Mouse (Mus musculus): Measurements from ENCODE around the gene Foxn3. TPM values are rescaled to one million over a fixed set of nuclear protein-coding genes. Genes with fewer than 3 reads are reported as not detected.

Foxn3 gene
- polyA plus RNA-seq, 1 experiment from 2014 or later = 60.5 TPM

- no peak overlapping the region for H3K4me2 ChIP-seq (ENCODE audit: low read length)
- H3K27me3 ChIP-seq (replicated peaks; ENCODE audit: control insufficient read depth, insufficient read depth, low read length) = no peaks in the 10 kb centered on the region
- no peak overlapping the region for H3K4me3 ChIP-seq (ENCODE audit: low read length)
- no peak overlapping the region for H3K9ac ChIP-seq (ENCODE audit: low read depth, low read length)
- no peak for ATAC-seq
- peak overlapping the region; percentile 88 for H3K27ac ChIP-seq (ENCODE audit: low read depth, low read length)
- no peaks in the 10 kb centered on the region for H3K9me3 ChIP-seq (ENCODE audit: control insufficient read depth, low read length)
- H3K36me3 ChIP-seq (ENCODE audit: control insufficient read depth, insufficient read depth, low read length) = no peaks in the 10 kb centered on the region
- WGBS = 91% methylated on average over 2 of the region's 2 CpGs
- H3K4me1 ChIP-seq (ENCODE audit: control insufficient read depth, insufficient read depth, low read depth, low read length) = peaks cover 56% of the 10 kb centered on the region
Measured at GRCm38 (mm10) chr12:99338754-99339153, 224.6 kb downstream of the Foxn3 start.

DNA sequence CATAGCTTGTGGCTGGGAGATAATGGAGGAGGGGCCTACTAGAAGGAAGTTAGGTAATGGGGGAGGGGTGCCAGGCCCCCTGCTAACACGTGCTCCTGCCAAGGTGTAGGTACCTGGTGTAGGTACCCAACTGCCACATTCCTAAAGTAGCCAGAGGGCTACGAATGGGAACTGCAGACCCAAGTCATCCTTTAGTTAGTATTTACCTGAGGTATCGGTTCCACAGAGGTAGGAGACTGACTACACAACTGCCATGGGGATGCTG is 226.3 kb downstream of the Foxn3 start:
- no peak for ATAC-seq
- Histone ChIP-seq H3K27me3 (replicated peaks; ENCODE audit: control insufficient read depth, insufficient read depth, low read length) (no peaks in the 10 kb centered on the region), H3K27ac (ENCODE audit: low read depth, low read length) (peak overlapping the region; percentile 62), H3K4me2 (ENCODE audit: low read length) (no peak overlapping the region; the same call in 1 of the 2 replicates), H3K4me3 (ENCODE audit: low read length) (no peak overlapping the region), H3K4me1 (ENCODE audit: control insufficient read depth, insufficient read depth, low read depth, low read length) (peaks cover 66% of the 10 kb centered on the region), H3K9me3 (ENCODE audit: control insufficient read depth, low read length) (no peaks in the 10 kb centered on the region), H3K9ac (ENCODE audit: low read depth, low read length) (no peak overlapping the region), H3K36me3 (ENCODE audit: control insufficient read depth, insufficient read depth, low read length) (no peaks in the 10 kb centered on the region)
- WGBS = 96% methylated on average over 3 of the region's 3 CpGs

DNA sequence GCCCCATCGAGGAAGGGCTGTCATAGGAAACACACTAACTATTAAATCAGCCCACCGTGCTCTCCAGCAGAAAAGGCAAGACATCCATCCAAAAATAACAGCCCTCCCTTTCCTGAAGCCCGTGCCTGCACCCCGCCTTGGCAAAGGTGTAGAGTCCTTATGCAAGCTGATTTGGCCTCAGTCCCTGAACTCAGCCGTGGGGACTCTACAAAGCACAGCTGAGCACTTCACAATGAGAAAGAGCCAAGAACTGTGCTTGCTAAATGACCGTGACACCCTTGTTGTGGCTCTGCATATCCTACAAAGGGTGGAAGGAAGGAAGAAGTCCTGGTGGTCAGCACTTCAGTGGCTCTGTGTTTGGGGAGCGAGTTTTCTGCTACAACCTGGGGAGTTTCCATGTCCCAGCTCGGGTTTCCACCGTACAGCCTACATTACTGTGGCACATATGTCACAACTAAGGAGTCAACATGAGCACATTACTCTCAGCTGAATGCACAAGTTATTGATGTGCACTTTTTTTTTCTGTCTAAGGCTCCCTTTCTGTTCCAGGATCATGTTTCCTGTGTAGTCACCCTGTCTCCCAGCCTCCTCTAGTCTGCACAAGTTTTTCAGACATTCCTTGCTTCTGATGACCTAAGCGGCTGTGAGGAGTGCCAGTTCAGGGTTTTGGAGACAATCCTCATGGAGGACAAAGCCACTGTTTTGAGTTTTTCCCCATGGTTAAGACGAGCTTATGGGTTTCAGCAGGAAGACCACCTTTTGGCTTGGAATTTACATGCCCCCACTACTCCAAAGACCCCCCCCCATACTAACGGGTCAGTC is 226.8 kb downstream of the Foxn3 start:
- Histone ChIP-seq H3K36me3 (ENCODE audit: control insufficient read depth, insufficient read depth, low read length) (no peaks in the 10 kb centered on the region), H3K4me2 (ENCODE audit: low read length) (peak overlapping the region; percentile 24), H3K4me3 (ENCODE audit: low read length) (no peak overlapping the region), H3K27me3 (replicated peaks; ENCODE audit: control insufficient read depth, insufficient read depth, low read length) (no peaks in the 10 kb centered on the region), H3K4me1 (ENCODE audit: control insufficient read depth, insufficient read depth, low read depth, low read length) (peaks cover 62% of the 10 kb centered on the region), H3K9ac (ENCODE audit: low read depth, low read length) (0 out of 2 replicates have a peak overlapping the region, but pooled peaks have one; percentile 20), H3K27ac (ENCODE audit: low read depth, low read length) (peak overlapping the region; percentile 62), H3K9me3 (ENCODE audit: control insufficient read depth, low read length) (no peaks in the 10 kb centered on the region)
- 26% methylated on average over 12 of the region's 12 CpGs for WGBS
- ATAC-seq = peak; percentile 55

DNA sequence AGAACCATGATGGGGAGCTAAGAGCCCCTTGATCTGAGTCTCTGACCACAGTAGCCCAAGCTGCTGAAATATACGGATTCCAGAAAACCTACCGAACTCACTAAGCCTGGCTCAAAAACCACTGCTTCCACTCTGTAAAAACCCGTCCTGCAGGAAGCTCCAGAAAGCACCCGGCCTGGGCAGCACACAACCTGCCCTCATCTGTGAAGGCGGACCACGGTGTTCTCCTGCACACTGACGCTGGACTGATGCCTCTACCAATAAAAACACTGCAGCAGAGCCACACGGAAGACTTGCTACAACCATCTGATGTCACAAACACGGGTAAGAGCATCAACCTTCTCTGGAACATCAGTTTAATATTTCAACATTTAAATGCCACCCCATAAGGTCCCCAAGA is 227.8 kb downstream of the Foxn3 start:
- WGBS = 86% methylated on average over 9 of the region's 9 CpGs
- H3K4me3 ChIP-seq (ENCODE audit: low read length) = no peak overlapping the region
- H3K27ac ChIP-seq (ENCODE audit: low read depth, low read length) = no peak overlapping the region
- H3K4me2 ChIP-seq (ENCODE audit: low read length) = no peak overlapping the region
- H3K27me3 ChIP-seq (replicated peaks; ENCODE audit: control insufficient read depth, insufficient read depth, low read length) = no peaks in the 10 kb centered on the region
- H3K9me3 ChIP-seq (ENCODE audit: control insufficient read depth, low read length) = no peaks in the 10 kb centered on the region
- ATAC-seq = no peak
- H3K36me3 ChIP-seq (ENCODE audit: control insufficient read depth, insufficient read depth, low read length) = no peaks in the 10 kb centered on the region
- H3K9ac ChIP-seq (ENCODE audit: low read depth, low read length) = no peak overlapping the region
- peaks cover 62% of the 10 kb centered on the region for H3K4me1 ChIP-seq (ENCODE audit: control insufficient read depth, insufficient read depth, low read depth, low read length)

DNA sequence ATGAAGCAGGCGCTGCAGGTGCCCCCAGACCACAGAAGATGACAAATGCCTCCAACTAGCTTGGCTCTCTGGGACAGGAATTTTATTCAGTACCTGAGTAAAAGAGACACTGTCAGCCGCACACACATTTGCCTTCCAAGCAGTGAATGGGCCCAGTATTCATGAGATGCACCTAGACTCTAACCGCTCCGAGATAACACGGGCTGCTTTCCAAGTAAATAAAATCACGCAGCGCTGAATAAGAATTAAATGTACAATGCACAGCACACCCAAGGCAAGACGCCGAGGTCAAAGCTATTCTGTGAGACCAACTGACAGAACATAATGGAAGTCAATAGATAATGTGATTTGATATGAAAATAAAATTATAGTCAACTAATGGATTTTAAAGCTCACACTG is 229.4 kb downstream of the Foxn3 start:
- no peak for ATAC-seq
- H3K4me3 ChIP-seq (ENCODE audit: low read length) = no peak overlapping the region
- H3K36me3 ChIP-seq (ENCODE audit: control insufficient read depth, insufficient read depth, low read length) = no peaks in the 10 kb centered on the region
- H3K27me3 ChIP-seq (replicated peaks; ENCODE audit: control insufficient read depth, insufficient read depth, low read length) = no peaks in the 10 kb centered on the region
- no peak overlapping the region; the same call in 1 of the 2 replicates for H3K9ac ChIP-seq (ENCODE audit: low read depth, low read length)
- H3K4me1 ChIP-seq (ENCODE audit: control insufficient read depth, insufficient read depth, low read depth, low read length) = peaks cover 59% of the 10 kb centered on the region
- H3K4me2 ChIP-seq (ENCODE audit: low read length) = no peak overlapping the region
- peak overlapping the region; percentile 42; the same call in 1 of the 2 replicates for H3K27ac ChIP-seq (ENCODE audit: low read depth, low read length)
- no peaks in the 10 kb centered on the region for H3K9me3 ChIP-seq (ENCODE audit: control insufficient read depth, low read length)
- WGBS = 50% methylated on average over 9 of the region's 9 CpGs

- no peaks in the 10 kb centered on the region for H3K9me3 ChIP-seq (ENCODE audit: control insufficient read depth, low read length)
- H3K27ac ChIP-seq (ENCODE audit: low read depth, low read length) = peak overlapping the region; percentile 42; the same call in 1 of the 2 replicates
- H3K27me3 ChIP-seq (replicated peaks; ENCODE audit: control insufficient read depth, insufficient read depth, low read length) = no peaks in the 10 kb centered on the region
- no peak overlapping the region for H3K4me3 ChIP-seq (ENCODE audit: low read length)
- H3K9ac ChIP-seq (ENCODE audit: low read depth, low read length) = no peak overlapping the region
- no peak overlapping the region for H3K4me2 ChIP-seq (ENCODE audit: low read length)
- no peak for ATAC-seq
- peaks cover 56% of the 10 kb centered on the region for H3K4me1 ChIP-seq (ENCODE audit: control insufficient read depth, insufficient read depth, low read depth, low read length)
- H3K36me3 ChIP-seq (ENCODE audit: control insufficient read depth, insufficient read depth, low read length) = no peaks in the 10 kb centered on the region
- 77% methylated on average over 20 of the region's 20 CpGs for WGBS
Measured at GRCm38 (mm10) chr12:99333304-99333968, 229.9 kb downstream of the Foxn3 start.

GRCm38 (mm10) chr12:99332144-99332807 is 231.1 kb downstream of the Foxn3 start:
- H3K27ac ChIP-seq (ENCODE audit: low read depth, low read length) = no peak overlapping the region
- no peak overlapping the region for H3K4me3 ChIP-seq (ENCODE audit: low read length)
- no peak overlapping the region for H3K9ac ChIP-seq (ENCODE audit: low read depth, low read length)
- no peak for ATAC-seq
- no peak overlapping the region for H3K4me2 ChIP-seq (ENCODE audit: low read length)
- 68% methylated on average over 16 of the region's 16 CpGs for WGBS
- H3K36me3 ChIP-seq (ENCODE audit: control insufficient read depth, insufficient read depth, low read length) = no peaks in the 10 kb centered on the region
- H3K4me1 ChIP-seq (ENCODE audit: control insufficient read depth, insufficient read depth, low read depth, low read length) = peaks cover 55% of the 10 kb centered on the region
- no peaks in the 10 kb centered on the region for H3K27me3 ChIP-seq (replicated peaks; ENCODE audit: control insufficient read depth, insufficient read depth, low read length)
- H3K9me3 ChIP-seq (ENCODE audit: control insufficient read depth, low read length) = no peaks in the 10 kb centered on the region

- no peak overlapping the region for H3K4me3 ChIP-seq (ENCODE audit: low read length)
- H3K9ac ChIP-seq (ENCODE audit: low read depth, low read length) = no peak overlapping the region
- no peak overlapping the region for H3K27ac ChIP-seq (ENCODE audit: low read depth, low read length)
- peaks cover 47% of the 10 kb centered on the region for H3K4me1 ChIP-seq (ENCODE audit: control insufficient read depth, insufficient read depth, low read depth, low read length)
- WGBS = 45% methylated on average over 8 of the region's 8 CpGs
- no peaks in the 10 kb centered on the region for H3K27me3 ChIP-seq (replicated peaks; ENCODE audit: control insufficient read depth, insufficient read depth, low read length)
- H3K36me3 ChIP-seq (ENCODE audit: control insufficient read depth, insufficient read depth, low read length) = no peaks in the 10 kb centered on the region
- no peaks in the 10 kb centered on the region for H3K9me3 ChIP-seq (ENCODE audit: control insufficient read depth, low read length)
- ATAC-seq = no peak
- H3K4me2 ChIP-seq (ENCODE audit: low read length) = no peak overlapping the region
Measured at GRCm38 (mm10) chr12:99331341-99331947, 231.9 kb downstream of the Foxn3 start.

DNA sequence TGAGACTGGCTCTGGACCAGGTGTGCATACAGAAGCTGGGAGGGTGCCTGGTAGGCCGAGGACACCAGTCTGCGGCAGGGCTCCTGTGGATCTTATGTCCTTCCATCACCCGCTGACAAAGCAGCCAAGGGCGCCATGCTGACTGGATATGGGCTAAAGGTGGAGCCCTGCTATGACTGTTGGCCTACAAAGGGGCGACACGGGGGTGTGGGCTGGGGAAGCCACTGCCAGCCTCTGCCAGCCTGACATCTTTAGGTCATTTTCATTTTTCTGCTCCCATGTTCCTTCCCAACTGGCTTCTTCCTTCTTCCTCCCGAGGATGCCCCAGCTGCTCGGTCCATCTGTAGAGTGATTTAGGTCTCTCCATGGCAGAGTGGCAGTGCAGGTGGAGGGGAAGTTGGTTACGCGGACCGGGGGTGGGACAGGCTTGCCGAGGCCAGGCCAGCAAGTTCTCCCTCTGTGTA is 232.5 kb downstream of the Foxn3 start:
- Histone ChIP-seq H3K27ac (ENCODE audit: low read depth, low read length) (no peak overlapping the region), H3K4me3 (ENCODE audit: low read length) (no peak overlapping the region), H3K9me3 (ENCODE audit: control insufficient read depth, low read length) (no peaks in the 10 kb centered on the region), H3K27me3 (replicated peaks; ENCODE audit: control insufficient read depth, insufficient read depth, low read length) (no peaks in the 10 kb centered on the region), H3K36me3 (ENCODE audit: control insufficient read depth, insufficient read depth, low read length) (no peaks in the 10 kb centered on the region), H3K4me1 (ENCODE audit: control insufficient read depth, insufficient read depth, low read depth, low read length) (peaks cover 41% of the 10 kb centered on the region), H3K4me2 (ENCODE audit: low read length) (no peak overlapping the region), H3K9ac (ENCODE audit: low read depth, low read length) (no peak overlapping the region)
- no peak for ATAC-seq
- WGBS = 70% methylated on average over 12 of the region's 12 CpGs
